Mouse (Mus musculus) embryonic facial prominence, embryonic 11.5 days (tissue): Measurements from ENCODE around the gene Nat8f3. TPM values are rescaled to one million over a fixed set of nuclear protein-coding genes. Genes with fewer than 3 reads are reported as not detected.
"Not testable (repeated sequence)": the region's sequence is repeated elsewhere in the genome, so short reads cannot be mapped to it uniquely, and the experiment has no call there.

ENCODE experiments used
- ATAC-seq: fragments of 200-750 bp; cut with Nextera tagmentation; replicated peaks from 2 replicates; pipeline ENCODE4 v1.8.0; 2017; ENCODE audit warnings: low read depth; ENCODE audit not compliant: insufficient number of reproducible peaks, low FRiP score, low TSS enrichment
- DNase-seq: peaks from one replicate; pipeline ENCODE4 v3.0.0-alpha.2; 2015; ENCODE audit warnings: low spot score
- H3K27ac ChIP-seq: fragments of 300-500 bp; sonication (generic); replicated peaks from 2 replicates; pipeline ENCODE4 v1.5.1; 2014; ENCODE audit warnings: mild to moderate bottlenecking, low read depth, low read length, control low read depth
- H3K27me3 ChIP-seq: fragments of 300-500 bp; sonication (generic); 2 replicates; pipeline ENCODE4 v1.6.1; 2014; ENCODE audit warnings: mild to moderate bottlenecking, low read length, moderate library complexity, mixed read lengths; ENCODE audit not compliant: control insufficient read depth, insufficient read depth
- H3K36me3 ChIP-seq: fragments of 300-500 bp; sonication (generic); replicated peaks from 2 replicates; pipeline ENCODE4 v1.6.1; 2014; ENCODE audit warnings: low read depth, mild to moderate bottlenecking, low read length, moderate library complexity, mixed read lengths; ENCODE audit not compliant: control insufficient read depth, insufficient read depth
- H3K4me1 ChIP-seq: fragments of 300-500 bp; sonication (generic); 2 replicates; pipeline ENCODE4 v1.6.1; 2014; ENCODE audit warnings: low read length, mixed read lengths; ENCODE audit not compliant: control insufficient read depth, insufficient read depth
- H3K4me2 ChIP-seq: fragments of 300-500 bp; sonication (generic); 2 replicates; pipeline ENCODE4 v1.6.1; 2014; ENCODE audit warnings: low read depth, mild to moderate bottlenecking, control low read depth, low read length, moderate library complexity
- H3K4me3 ChIP-seq: fragments of 300-500 bp; sonication (generic); 2 replicates; pipeline ENCODE4 v1.5.1; 2014; ENCODE audit warnings: low read depth, low read length, control low read depth
- H3K9ac ChIP-seq: fragments of 300-500 bp; sonication (generic); replicated peaks from 2 replicates; pipeline ENCODE4 v1.6.1; 2014; ENCODE audit warnings: mild to moderate bottlenecking, control low read depth, low read length
- H3K9me3 ChIP-seq: fragments of 300-500 bp; sonication (generic); replicated peaks from 2 replicates; pipeline ENCODE4 v1.6.1; 2016; ENCODE audit warnings: mild to moderate bottlenecking, low read length, inconsistent platforms, mixed read lengths; ENCODE audit not compliant: control insufficient read depth
- WGBS: fragments of 180-500 bp; shearing (Covaris S2); extraction: QIAGEN DNeasy Blood & Tissue Kit; methylation state at CpG from one replicate; pipeline ENCODE4 v1.1.7; 2014; 5-methylcytosine and 5-hydroxymethylcytosine counted together
- microRNA-seq: library from miRNA; unstranded; fragments of <30 nt; microRNA quantifications from one replicate; pipeline ENCODE4, GENCODE M21; 2016; ENCODE audit warnings: borderline number of aligned reads
- polyA plus RNA-seq: library from polyadenylated mRNA; unstranded; fragments of >200 nt; fragmentation: Nextera tagmentation; extraction: Ambion mirVana; gene quantifications from 2 replicates; pipeline ENCODE4 v1.2.1, GENCODE M21; 2014

The Nat8f3 gene
- polyA plus RNA-seq, 1 experiment from 2014 or later = not detected

DNA sequence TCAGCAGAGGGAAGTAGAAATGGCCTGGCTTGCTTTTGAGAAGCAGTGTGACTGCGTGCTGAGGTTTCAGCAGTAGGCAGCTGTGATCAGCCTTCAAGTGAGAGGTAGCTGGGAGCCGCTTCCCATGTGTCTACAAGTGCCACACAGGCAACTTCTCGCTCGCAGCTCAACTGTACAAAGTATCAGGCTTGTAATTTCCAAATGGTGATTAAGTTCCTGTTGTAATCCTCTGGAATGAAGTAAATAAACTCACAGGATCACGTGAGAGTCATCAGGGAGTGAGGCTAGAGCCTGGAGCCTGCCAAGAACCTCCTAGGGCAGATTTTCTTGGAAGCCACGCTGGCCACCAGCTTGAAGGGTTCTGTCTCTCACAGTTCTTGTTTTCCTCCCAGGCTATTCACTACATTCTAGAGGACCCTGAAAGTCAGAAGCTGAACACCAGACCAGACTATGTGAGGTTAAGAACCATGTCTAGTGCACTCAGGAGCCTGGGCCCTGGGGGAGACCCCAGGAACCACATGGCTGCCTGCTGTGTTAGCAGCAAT, 9.8 kb downstream of the Nat8f3 start:
- DNase-seq, H3K4me3 ChIP-seq, H3K27me3 ChIP-seq, H3K27ac ChIP-seq, H3K4me2 ChIP-seq, ATAC-seq, H3K9ac ChIP-seq, H3K9me3 ChIP-seq, H3K4me1 ChIP-seq, H3K36me3 ChIP-seq: not testable (repeated sequence)
- 51% methylated on average over 3 of the region's 6 CpGs for WGBS

DNA sequence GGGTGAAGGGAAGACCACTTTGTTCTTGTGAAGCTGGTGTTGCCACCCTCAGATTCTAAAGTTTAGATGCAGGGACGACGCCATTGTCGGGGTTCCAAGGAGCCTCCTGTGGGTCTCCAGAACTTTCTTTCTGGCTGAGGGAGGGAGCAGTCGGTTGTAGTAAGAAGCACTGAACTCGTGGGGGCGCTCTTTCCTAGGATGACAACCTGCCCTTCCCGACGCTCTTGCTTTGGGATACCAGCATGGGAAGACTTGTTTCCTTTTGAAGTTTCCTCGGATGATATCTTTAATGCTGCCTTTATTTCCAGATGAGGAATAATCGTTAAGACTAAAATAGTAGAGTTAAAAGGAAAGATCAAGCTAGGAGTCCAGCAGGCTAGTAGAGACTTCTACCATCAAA, 52.4 kb downstream of the Nat8f3 start, which contains the start of gene Nat8f7:
Gene Nat8f7, minus strand, starts transcription at position 101 of the 400 bp plus-strand sequence.
- ATAC-seq, H3K4me2 ChIP-seq, DNase-seq, H3K36me3 ChIP-seq, H3K9ac ChIP-seq, H3K4me1 ChIP-seq, H3K4me3 ChIP-seq, H3K9me3 ChIP-seq, H3K27me3 ChIP-seq, H3K27ac ChIP-seq: not testable (repeated sequence)
- 81% methylated on average over 10 of the region's 10 CpGs for WGBS

DNA sequence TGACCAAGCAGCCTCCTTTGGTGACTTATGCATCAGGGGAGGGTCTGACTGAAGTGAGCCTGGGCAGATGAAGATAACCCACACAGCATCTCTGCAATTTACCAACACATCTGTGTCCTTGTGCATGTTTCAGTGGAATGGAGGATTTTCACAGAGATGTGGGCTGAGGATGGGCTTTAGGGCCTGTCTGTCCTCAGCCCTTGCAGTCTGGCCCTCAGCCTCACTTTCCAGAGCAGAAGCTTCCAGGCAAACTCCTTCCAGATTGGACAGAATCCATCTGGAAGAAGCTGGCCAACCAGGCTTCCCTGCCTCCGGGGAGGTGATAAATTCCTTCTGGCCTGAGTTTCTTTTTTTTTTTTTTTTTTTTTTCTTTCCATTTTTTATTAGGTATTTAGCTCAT, 55.9 kb downstream of the Nat8f3 start:
- not testable (repeated sequence) for H3K36me3 ChIP-seq, H3K4me2 ChIP-seq, H3K4me3 ChIP-seq, H3K4me1 ChIP-seq, H3K9ac ChIP-seq, ATAC-seq, H3K27me3 ChIP-seq, H3K27ac ChIP-seq, H3K9me3 ChIP-seq, DNase-seq
- 100% methylated on average over 1 of the region's 1 CpGs for WGBS

DNA sequence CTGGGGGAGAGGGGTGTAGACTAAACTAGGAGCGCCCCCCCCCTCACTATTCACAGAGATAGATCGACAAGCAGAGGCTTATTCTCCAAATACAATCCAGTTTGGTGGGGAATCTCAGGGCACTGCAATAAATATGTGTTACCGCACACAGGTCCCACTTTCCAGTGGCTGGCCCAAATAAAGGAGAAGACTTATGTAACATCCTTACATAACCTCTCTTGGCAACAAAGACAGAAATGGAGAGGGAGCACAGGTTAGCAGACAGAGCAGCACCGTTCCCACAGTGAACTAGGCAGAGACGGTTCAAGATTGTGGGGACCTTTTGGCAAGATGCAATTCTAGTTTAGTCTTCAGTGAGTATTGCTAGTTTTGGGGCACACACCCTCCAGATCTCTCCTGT, 56.3 kb downstream of the Nat8f3 start:
- DNase-seq = not testable (repeated sequence)

DNA sequence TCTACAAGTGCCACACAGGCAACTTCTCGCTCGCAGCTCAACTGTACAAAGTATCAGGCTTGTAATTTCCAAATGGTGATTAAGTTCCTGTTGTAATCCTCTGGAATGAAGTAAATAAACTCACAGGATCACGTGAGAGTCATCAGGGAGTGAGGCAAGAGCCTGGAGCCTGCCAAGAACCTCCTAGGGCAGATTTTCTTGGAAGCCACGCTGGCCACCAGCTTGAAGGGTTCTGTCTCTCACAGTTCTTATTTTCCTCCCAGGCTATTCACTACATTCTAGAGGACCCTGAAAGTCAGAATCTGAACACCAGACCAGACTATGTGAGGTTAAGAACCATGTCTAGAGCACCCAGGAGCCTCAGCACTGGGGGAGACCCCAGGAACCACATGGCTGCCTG, 63.6 kb downstream of the Nat8f3 start:
- not testable (repeated sequence) for H3K9me3 ChIP-seq, H3K27me3 ChIP-seq, H3K4me2 ChIP-seq, H3K36me3 ChIP-seq, H3K4me3 ChIP-seq, H3K9ac ChIP-seq, H3K4me1 ChIP-seq, H3K27ac ChIP-seq, DNase-seq, ATAC-seq
- WGBS = 85% methylated on average over 2 of the region's 4 CpGs

More for the DNA sequence above, 56.3 kb downstream of the Nat8f3 start:
- not testable (repeated sequence) for H3K36me3 ChIP-seq, H3K9ac ChIP-seq, H3K9me3 ChIP-seq, H3K4me3 ChIP-seq, H3K4me1 ChIP-seq, H3K27me3 ChIP-seq, H3K27ac ChIP-seq, H3K4me2 ChIP-seq, ATAC-seq
- 96% methylated on average over 5 of the region's 5 CpGs for WGBS

Small RNAs within 50 kb of the gene (microRNA-seq; reads per million reads assigned to microRNA genes)
- gene Gm27317 (not detected), gene Mir6375 (not detected)

Other genes with a start within 250 kb of the Nat8f3 start
- gene Alms1, start 178.2 kb downstream of the Nat8f3 start, polyA plus RNA-seq = 7.6 and 7.8 TPM in 2 replicates
- gene Nat8f7, start 52.5 kb downstream of the Nat8f3 start, polyA plus RNA-seq = not detected in 2 replicates
- gene Nat8f6, start 55.2 kb upstream of the Nat8f3 start, polyA plus RNA-seq = not detected in 2 replicates
- not detected in 2 replicates for gene Nat8f5, start 55.2 kb upstream of the Nat8f3 start, polyA plus RNA-seq
- not detected in 2 replicates for gene Nat8, start 66.3 kb upstream of the Nat8f3 start, polyA plus RNA-seq
- gene Nat8f2, start 103.4 kb upstream of the Nat8f3 start, polyA plus RNA-seq = not detected in 2 replicates
- 4.0 and 4.1 TPM in 2 replicates for gene Nat8f4, start 139.1 kb upstream of the Nat8f3 start, polyA plus RNA-seq
- gene Tprkb, start 146.1 kb upstream of the Nat8f3 start, polyA plus RNA-seq = 29.7 and 39.7 TPM in 2 replicates
- 4.1 and 6.1 TPM in 2 replicates for gene Nat8f1, start 149.9 kb upstream of the Nat8f3 start, polyA plus RNA-seq
- gene Dusp11, start 195.9 kb upstream of the Nat8f3 start, polyA plus RNA-seq = 43.7 and 45.3 TPM in 2 replicates